Mouse (Mus musculus): ENCODE data around the gene AC161166.1. TPM values are rescaled to one million over a fixed set of nuclear protein-coding genes. Genes with fewer than 3 reads are reported as not detected.

The AC161166.1 gene
- total RNA-seq, 2 experiments from 2014 or later, result not detected

GRCm38 (mm10) chr7:24461376-24462051 lies 50.7 kb downstream of the AC161166.1 start:
- no peak for DNase-seq (ENCODE audit: low spot score)

Other genes with a start within 250 kb of the AC161166.1 start
- gene Zfp93, start 242.0 kb downstream of the AC161166.1 start, total RNA-seq (2021), result 1 to 10 TPM; 7.0 TPM
- gene Zfp61, start 211.2 kb downstream of the AC161166.1 start, total RNA-seq (2021), result 1 to 10 TPM; 2.2 to 2.6 TPM
- gene Zfp94, start 195.8 kb downstream of the AC161166.1 start, total RNA-seq (2021), result 1 to 10 TPM; 1.7 to 2.1 TPM
- not detected for gene Tescl, start 178.5 kb downstream of the AC161166.1 start, total RNA-seq (2021)
- gene Lypd5, start 163.3 kb downstream of the AC161166.1 start, total RNA-seq (2021), result not detected
- under 1 TPM; 0.46 to 0.50 TPM for gene Kcnn4, start 142.2 kb downstream of the AC161166.1 start, total RNA-seq (2021)
- gene Smg9, start 112.8 kb downstream of the AC161166.1 start, total RNA-seq (2021), result 10 to 100 TPM; 10.3 to 11.0 TPM
- gene Irgc1, start 60.2 kb downstream of the AC161166.1 start, total RNA-seq (2021), result not detected
- gene Plaur, start 50.0 kb downstream of the AC161166.1 start, total RNA-seq (2021), result 1 to 10 TPM in 1 of 2 experiments, under 1 TPM in 1; 0.87 to 1.4 TPM
- 1 to 10 TPM; 2.3 to 3.4 TPM for gene Cadm4, start 30.4 kb downstream of the AC161166.1 start, total RNA-seq (2021)
- 1 to 10 TPM; 4.1 to 4.5 TPM for gene Zfp428, start 5.4 kb downstream of the AC161166.1 start, total RNA-seq (2021)
- gene Irgq, start 18.2 kb upstream of the AC161166.1 start, total RNA-seq (2021), result 10 to 100 TPM; 11.5 to 16.2 TPM
- gene Pinlyp, start 33.7 kb upstream of the AC161166.1 start, total RNA-seq (2021), result not detected
- 10 to 100 TPM; 16.5 to 20.1 TPM for gene Xrcc1, start 33.8 kb upstream of the AC161166.1 start, total RNA-seq (2021)
- gene Ethe1, start 75.1 kb upstream of the AC161166.1 start, total RNA-seq (2021), result 10 to 100 TPM; 25.5 to 29.0 TPM
- under 1 TPM in 1 of 2 experiments, not detected in 1; 0.09 TPM for gene Zfp575, start 75.2 kb upstream of the AC161166.1 start, total RNA-seq (2021)
- gene Phldb3, start 98.3 kb upstream of the AC161166.1 start, total RNA-seq (2021), result under 1 TPM; 0.34 to 0.64 TPM
- not detected for gene Lypd3, start 124.1 kb upstream of the AC161166.1 start, total RNA-seq (2021)
- gene Tex101, start 164.2 kb upstream of the AC161166.1 start, total RNA-seq (2021), result not detected
- gene BC049730, start 196.8 kb upstream of the AC161166.1 start, total RNA-seq (2021), result not detected
- gene Gm4763, start 214.5 kb upstream of the AC161166.1 start, total RNA-seq (2021), result not detected
- not detected for gene Cd177, start 247.9 kb upstream of the AC161166.1 start, total RNA-seq (2021)

All from gastrocnemius, adult 18-20 months (tissue).